Mouse (Mus musculus) CH12.LX (cell line): ENCODE results near the gene Carmil1. TPM values are rescaled to one million over a fixed set of nuclear protein-coding genes. Genes with fewer than 3 reads are reported as not detected.

Experiments used
- DNase-seq: peaks from one replicate; pipeline ENCODE4 v3.0.0-alpha.2; 2013; ENCODE audit errors: extremely low read depth
- H3K27ac ChIP-seq: 2 replicates; pipeline ENCODE4 v1.5.1; 2012; ENCODE audit warnings: low read depth, mild to moderate bottlenecking, control low read depth, moderate library complexity; ENCODE audit not compliant: insufficient read depth
- H3K27me3 ChIP-seq: replicated peaks from 2 replicates; pipeline ENCODE3; 2012; ENCODE audit warnings: inconsistent platforms
- H3K36me3 ChIP-seq, 2 experiments: replicated peaks in 1 of 2; 2 replicates each; pipeline versions ENCODE3 to v1.6.1; 2012; ENCODE audit warnings: inconsistent platforms in 1 of 2, low read length in 1 of 2, mild to moderate bottlenecking in 1 of 2, mixed read lengths in 1 of 2, moderate library complexity in 1 of 2; ENCODE audit not compliant: control insufficient read depth in 1 of 2, insufficient read depth in 1 of 2
- H3K4me1 ChIP-seq, 2 experiments: 2 replicates each; pipeline ENCODE4 v1.6.1; 2012; ENCODE audit warnings: inconsistent platforms in 1 of 2, moderate library complexity in 1 of 2; ENCODE audit not compliant: insufficient read depth in 2 of 2, control insufficient read depth in 1 of 2
- H3K4me2 ChIP-seq: 2 replicates; pipeline ENCODE4 v1.6.1; 2012; ENCODE audit warnings: low read depth, mild to moderate bottlenecking, control low read depth; ENCODE audit not compliant: poor library complexity, insufficient read depth, severe bottlenecking
- H3K4me3 ChIP-seq, 3 experiments: fragments of 150-350 bp in 1 of 3; sonication (generic) in 1 of 3; replicated peaks in 1 of 3; 2 replicates each; pipeline versions ENCODE3 to v1.5.1; 2011 to 2012; ENCODE audit warnings: low read depth in 2 of 3, low read length in 2 of 3, mild to moderate bottlenecking in 2 of 3, moderate library complexity in 2 of 3, control low read depth in 1 of 3, improper control_type of control experiment in 1 of 3, inconsistent platforms in 1 of 3, mixed read lengths in 1 of 3; ENCODE audit not compliant: poor library complexity in 1 of 3
- H3K79me2 ChIP-seq: replicated peaks from 2 replicates; pipeline ENCODE4 v1.6.1; 2012; ENCODE audit warnings: mild to moderate bottlenecking, moderate library complexity; ENCODE audit not compliant: control insufficient read depth, poor library complexity, insufficient read depth, severe bottlenecking; ENCODE audit errors: extremely low read depth
- H3K9ac ChIP-seq: 2 replicates; pipeline ENCODE4 v1.6.1; 2012; ENCODE audit warnings: low read depth, mild to moderate bottlenecking, control low read depth, moderate library complexity; ENCODE audit not compliant: insufficient read depth
- H3K9me3 ChIP-seq: replicated peaks from 2 replicates; pipeline ENCODE3; 2012; ENCODE audit warnings: low read length, inconsistent platforms, mixed read lengths
- BHLHE40 ChIP-seq: IDR thresholded peaks from 2 replicates; pipeline ENCODE4 v1.6.1; 2011; ENCODE audit warnings: mild to moderate bottlenecking, low read depth, low read length, improper control_type of control experiment
- CHD1 ChIP-seq: IDR thresholded peaks from 2 replicates; pipeline ENCODE4 v1.6.1; 2012; ENCODE audit warnings: low read depth, low read length, improper control_type of control experiment, inconsistent platforms
- CTCF ChIP-seq, 2 experiments: IDR thresholded peaks in 1 of 2; conservative IDR thresholded peaks in 1 of 2; 2 replicates each; pipeline ENCODE4 v1.5.1; 2011 to 2012; ENCODE audit warnings: low read depth in 2 of 2, low read length in 2 of 2, improper control_type of control experiment in 1 of 2, inconsistent platforms in 1 of 2, mild to moderate bottlenecking in 1 of 2, moderate library complexity in 1 of 2
- ETS1 ChIP-seq: conservative IDR thresholded peaks from 2 replicates; pipeline ENCODE4 v1.6.1; 2012; ENCODE audit warnings: low read depth, mild to moderate bottlenecking, inconsistent platforms, low read length, improper control_type of control experiment, moderate library complexity
- GABPA ChIP-seq: IDR thresholded peaks from 2 replicates; pipeline ENCODE4 v1.6.1; 2012; ENCODE audit warnings: low read depth, low read length, improper control_type of control experiment, inconsistent platforms; ENCODE audit not compliant: insufficient replicate concordance
- IRF4 ChIP-seq: IDR thresholded peaks from 2 replicates; pipeline ENCODE4 v1.6.1; 2014; ENCODE audit warnings: low read depth, mild to moderate bottlenecking, inconsistent platforms, low read length, improper control_type of control experiment
- JUND ChIP-seq: conservative IDR thresholded peaks from 2 replicates; pipeline ENCODE4 v1.6.1; 2011; ENCODE audit warnings: low read depth, low read length, improper control_type of control experiment
- KAT2A ChIP-seq: IDR thresholded peaks from 2 replicates; pipeline ENCODE4 v1.6.1; 2012; ENCODE audit warnings: low read length, improper control_type of control experiment, inconsistent platforms; ENCODE audit not compliant: insufficient replicate concordance
- MAFK ChIP-seq: IDR thresholded peaks from 2 replicates; pipeline ENCODE4 v1.6.1; 2011; ENCODE audit warnings: low read length, improper control_type of control experiment; ENCODE audit not compliant: insufficient replicate concordance
- MAZ ChIP-seq: IDR thresholded peaks from 2 replicates; pipeline ENCODE4 v1.6.1; 2012; ENCODE audit warnings: low read depth, mild to moderate bottlenecking, inconsistent platforms, low read length, improper control_type of control experiment, moderate library complexity
- MEF2A ChIP-seq: IDR thresholded peaks from 2 replicates; pipeline ENCODE4 v1.6.1; 2014; ENCODE audit warnings: low read depth, mild to moderate bottlenecking, inconsistent platforms, low read length, improper control_type of control experiment, borderline replicate concordance
- MXI1 ChIP-seq: IDR thresholded peaks from 2 replicates; pipeline ENCODE4 v1.6.1; 2011; ENCODE audit warnings: mild to moderate bottlenecking, low read depth, low read length, improper control_type of control experiment
- MYC ChIP-seq: IDR thresholded peaks from 2 replicates; pipeline ENCODE4 v1.6.1; 2011; ENCODE audit warnings: low read depth, mild to moderate bottlenecking, improper control_type of control experiment, low read length
- NRF1 ChIP-seq: IDR thresholded peaks from 2 replicates; pipeline ENCODE4 v1.6.1; 2014; ENCODE audit warnings: low read depth, mild to moderate bottlenecking, inconsistent platforms, low read length, improper control_type of control experiment, moderate library complexity
- PAX5 ChIP-seq: IDR thresholded peaks from 2 replicates; pipeline ENCODE4 v1.6.1; 2012; ENCODE audit warnings: low read length, inconsistent platforms, mixed read lengths
- POLR2A ChIP-seq: IDR thresholded peaks from 2 replicates; pipeline ENCODE4 v1.6.1; 2011; ENCODE audit warnings: low read depth, mild to moderate bottlenecking, improper control_type of control experiment, low read length
- POLR2AphosphoS2 ChIP-seq: IDR thresholded peaks from 2 replicates; pipeline ENCODE4 v1.6.1; 2011; ENCODE audit warnings: low read depth, low read length, improper control_type of control experiment
- RCOR1 ChIP-seq: conservative IDR thresholded peaks from 2 replicates; pipeline ENCODE4 v1.6.1; 2012; ENCODE audit warnings: low read depth, mild to moderate bottlenecking, inconsistent platforms, low read length, improper control_type of control experiment
- SMC3 ChIP-seq: IDR thresholded peaks from 2 replicates; pipeline ENCODE4 v1.6.1; 2011; ENCODE audit warnings: low read depth, low read length, improper control_type of control experiment
- TBP ChIP-seq: conservative IDR thresholded peaks from 2 replicates; pipeline ENCODE4 v1.6.1; 2011; ENCODE audit warnings: low read depth, low read length, improper control_type of control experiment
- TCF12 ChIP-seq: IDR thresholded peaks from 2 replicates; pipeline ENCODE4 v1.6.1; 2014; ENCODE audit warnings: low read depth, mild to moderate bottlenecking, inconsistent platforms, low read length, improper control_type of control experiment
- UBTF ChIP-seq: IDR thresholded peaks from 2 replicates; pipeline ENCODE4 v1.6.1; 2012; ENCODE audit warnings: low read depth, mild to moderate bottlenecking, inconsistent platforms, low read length, improper control_type of control experiment, moderate library complexity
- USF1 ChIP-seq: IDR thresholded peaks from 2 replicates; pipeline ENCODE4 v1.6.1; 2014; ENCODE audit warnings: low read depth, mild to moderate bottlenecking, inconsistent platforms, low read length, improper control_type of control experiment
- ZC3H11A ChIP-seq: IDR thresholded peaks from 2 replicates; pipeline ENCODE4 v1.6.1; 2012; ENCODE audit warnings: low read depth, mild to moderate bottlenecking, inconsistent platforms, low read length, improper control_type of control experiment
- ZNF384 ChIP-seq: IDR thresholded peaks from 2 replicates; pipeline ENCODE4 v1.6.1; 2012; ENCODE audit warnings: low read depth, low read length, improper control_type of control experiment, inconsistent platforms
- dilution Hi-C: fragments of 300-500 bp; cut with MboI; formaldehyde crosslinking; loops from 2 replicates; pipeline ENCODE4 v1.14.3; 2020; ENCODE audit warnings: low sequenced_read_pairs; ENCODE audit not compliant: extremely low pct_unique_long_range_greater_than_20kb, extremely low pct_ligation_motif_present
- in situ Hi-C: fragments of 300-500 bp; cut with MboI; formaldehyde crosslinking; loops from 3 replicates; pipeline ENCODE4 v1.14.3; 2019; ENCODE audit warnings: low sequenced_read_pairs, low pct_ligation_motif_present, low pct_unique_long_range_greater_than_20kb, mixed read lengths
- polyA plus RNA-seq: library from polyadenylated mRNA; unstranded; fragments of >175 nt; gene quantifications from 2 replicates; pipeline ENCODE4 v1.2.1, GENCODE M21; 2012; ENCODE audit warnings: low read depth; ENCODE audit not compliant: insufficient read length
- total RNA-seq, 2 experiments: library from RNA; depleted of rRNA; stranded (reverse); fragments of 300-350 nt in 1 of 2; fragments of >200 nt in 1 of 2; gene quantifications; 2 replicates each; pipeline ENCODE4 v1.2.3; 2012 to 2014

The Carmil1 gene
- total and polyA plus RNA-seq, 3 experiments = 1.1 to 9.4 (median 7.2) TPM

GRCm38 (mm10) chr13:24062770-24063169 is 217.8 kb downstream of the Carmil1 start:
- Histone ChIP-seq H3K9ac (no peak overlapping the region), H3K79me2 (no peaks in the 10 kb centered on the region), H3K4me3 (no peak overlapping the region), H3K36me3 (peaks cover 0 to 19% of the 10 kb centered on the region in 2 experiments), H3K27ac (no peak overlapping the region), H3K4me2 (no peak overlapping the region), H3K4me1 (peaks cover 0 to 4% of the 10 kb centered on the region in 2 experiments; a peak in 1 of 4 replicates), H3K27me3 (no peaks in the 10 kb centered on the region), H3K9me3 (peaks cover 3% of the 10 kb centered on the region)
- no peak for TF ChIP-seq JUND
- no peak for TF ChIP-seq POLR2A
- TF ChIP-seq CHD1 = no peak
- no peak for TF ChIP-seq ZC3H11A
- no peak for TF ChIP-seq TBP
- no peak for TF ChIP-seq MXI1
- TF ChIP-seq ETS1 = no peak
- TF ChIP-seq MYC = no peak
- TF ChIP-seq UBTF = no peak
- TF ChIP-seq POLR2AphosphoS2 = no peak
- TF ChIP-seq PAX5 = no peak
- TF ChIP-seq USF1 = no peak
- no peak for TF ChIP-seq BHLHE40
- TF ChIP-seq NRF1 = no peak
- TF ChIP-seq ZNF384 = no peak
- no peak for TF ChIP-seq MAZ
- no peak for TF ChIP-seq MAFK
- TF ChIP-seq KAT2A = no peak
- TF ChIP-seq IRF4 = no peak
- dilution Hi-C loops (no loop called here), in situ Hi-C loops (no loop called here)
- DNase-seq = no peak

GRCm38 (mm10) chr13:24055072-24055869 is 225.3 kb downstream of the Carmil1 start:
- no peaks in the 10 kb centered on the region for H3K79me2 ChIP-seq
- in situ Hi-C loops (no loop called here), dilution Hi-C loops (no loop called here)
- H3K27me3 ChIP-seq = no peaks in the 10 kb centered on the region
- no peak overlapping the region for H3K27ac ChIP-seq
- H3K9me3 ChIP-seq = no peaks in the 10 kb centered on the region
- H3K36me3 ChIP-seq = peaks cover 0 to 2% of the 10 kb centered on the region in 2 experiments
- H3K4me3 ChIP-seq = no peak overlapping the region
- no peak for DNase-seq
- H3K4me2 ChIP-seq = no peak overlapping the region
- H3K9ac ChIP-seq = no peak overlapping the region
- no peaks in the 10 kb centered on the region for H3K4me1 ChIP-seq
- TF ChIP-seq IRF4 (no peak), TBP (no peak), ZNF384 (no peak), JUND (no peak), SMC3 (no peak), RCOR1 (no peak), GABPA (no peak), MEF2A (no peak), CTCF (conservative IDR thresholded peaks at IDR 0.05 in 1 of 2, IDR thresholded peaks at IDR 0.05 in 1 of 2; ENCODE audit: low read depth in 2 of 2, low read length in 2 of 2) (no peak), PAX5 (no peak), KAT2A (no peak), TCF12 (no peak), UBTF (no peak), POLR2AphosphoS2 (no peak)
- TF ChIP-seq, all 38 proteins: peak for 0
